Mouse (Mus musculus): Measurements from ENCODE around the gene Zranb1.

Zranb1 gene

DNA sequence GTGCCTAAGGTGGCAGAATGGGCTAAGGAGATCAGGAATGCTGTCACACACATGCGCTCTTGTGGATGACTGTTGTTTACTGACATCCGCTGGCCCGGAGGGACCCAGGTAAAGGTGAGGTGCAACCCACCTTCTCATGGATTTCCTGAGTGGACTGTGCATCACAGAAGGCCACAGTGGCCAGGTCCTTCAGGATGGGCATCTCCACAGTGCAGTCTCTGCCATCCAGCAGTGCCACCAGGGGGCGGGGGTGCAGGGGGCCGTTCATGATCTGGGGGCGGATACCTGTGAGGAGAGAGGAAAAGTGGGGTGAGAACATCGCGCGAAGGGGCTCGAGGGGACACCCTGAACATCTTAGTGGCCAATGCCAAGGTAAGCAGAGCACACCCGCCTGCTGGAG lies 68.1 kb downstream of the Zranb1 start:
- DNase-seq (ENCODE audit: low read depth, low spot score), result no peak

- no peak for DNase-seq (ENCODE audit: low read depth, low spot score)
These were observed 70.4 kb downstream of the Zranb1 start for GRCm38 (mm10) chr7:133001388-133001787.

GRCm38 (mm10) chr7:133002271-133002670 lies 71.3 kb downstream of the Zranb1 start:
- DNase-seq (ENCODE audit: low read depth, low spot score), result no peak

DNA sequence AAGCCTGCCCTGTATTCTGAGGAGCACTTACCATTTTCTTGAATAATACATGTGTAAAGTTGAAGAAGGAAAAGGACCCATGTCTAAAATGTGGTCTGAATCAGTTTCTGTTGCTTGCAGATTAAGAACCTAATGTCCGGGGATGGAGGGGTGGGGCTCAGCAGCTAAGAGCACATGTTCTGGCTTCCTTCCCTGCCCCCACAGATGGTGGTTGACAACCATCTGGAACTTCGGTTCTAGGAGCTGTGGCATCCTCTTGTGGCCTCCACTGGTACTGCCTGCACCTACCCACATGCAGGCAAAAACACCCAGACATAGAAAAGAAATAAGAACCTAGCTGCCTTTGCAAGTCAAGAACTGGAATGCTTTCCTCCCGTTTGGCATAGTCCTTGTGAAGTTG lies 72.5 kb downstream of the Zranb1 start:
- DNase-seq (ENCODE audit: low read depth, low spot score), result peak; percentile 50

DNA sequence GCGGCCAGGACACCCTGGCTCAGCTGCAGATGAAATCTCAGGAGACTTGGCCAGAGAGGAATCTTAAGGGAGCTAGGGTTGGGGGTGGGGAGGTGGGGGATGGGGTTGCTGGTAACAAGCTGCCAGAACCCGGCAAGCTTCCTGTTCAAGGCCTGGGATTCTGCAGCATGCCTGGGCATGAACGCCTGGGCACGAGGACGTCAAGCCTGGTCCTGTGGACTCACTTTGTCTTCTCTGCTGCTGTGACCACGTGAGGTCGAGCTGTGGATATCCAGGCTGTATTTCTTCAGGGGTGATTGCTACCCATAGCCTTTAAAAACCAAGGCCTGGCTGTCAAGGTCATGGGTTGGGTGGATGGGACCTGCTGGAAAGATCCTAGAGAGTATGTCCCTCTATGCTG lies 74.8 kb downstream of the Zranb1 start:
- no peak for DNase-seq (ENCODE audit: low read depth, low spot score)

DNA sequence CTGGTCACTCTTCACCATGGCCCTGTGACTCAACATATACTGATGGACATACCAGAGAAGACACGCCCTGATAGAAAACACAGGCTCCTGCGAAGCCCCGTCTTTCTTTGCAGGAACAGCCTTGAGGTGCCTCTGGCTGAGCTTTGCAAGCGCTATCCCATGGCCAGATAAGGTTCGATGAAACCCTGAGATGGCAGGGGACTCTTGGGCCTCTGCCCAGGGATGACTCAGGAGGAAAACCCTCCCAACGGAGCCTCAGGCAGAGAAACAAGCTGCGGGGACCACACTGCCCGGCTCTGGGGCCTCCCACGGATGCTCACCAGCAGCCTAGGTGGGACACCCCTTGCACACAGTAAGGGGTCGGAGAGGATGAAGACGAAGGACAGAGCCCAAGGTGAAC lies 76.4 kb downstream of the Zranb1 start:
- DNase-seq (ENCODE audit: low read depth, low spot score), result no peak

GRCm38 (mm10) chr7:133008663-133009062 lies 77.7 kb downstream of the Zranb1 start:
- no peak for DNase-seq (ENCODE audit: low read depth, low spot score)

DNA sequence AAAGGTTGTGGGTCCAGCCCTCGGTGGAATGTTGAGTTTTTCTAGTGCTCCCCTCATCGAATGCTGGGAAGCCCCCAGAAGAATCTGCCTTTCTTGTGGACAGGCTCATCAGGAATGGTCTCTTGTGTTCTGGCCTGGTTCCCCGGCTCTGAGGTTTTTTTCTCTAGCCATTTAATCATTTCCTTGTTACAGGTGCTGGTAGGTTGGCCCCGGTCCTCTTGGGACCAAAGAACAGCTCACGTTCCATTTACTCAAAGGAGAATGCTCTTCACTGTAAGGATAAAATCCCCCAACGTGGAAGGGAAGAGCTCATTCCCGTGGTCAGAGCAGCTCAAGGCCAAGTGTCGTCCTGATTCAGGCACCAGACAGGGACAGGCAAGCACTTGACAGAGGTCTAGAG lies 78.7 kb downstream of the Zranb1 start:
- DNase-seq (ENCODE audit: low read depth, low spot score), result no peak

GRCm38 (mm10) chr7:133010477-133010876 lies 79.5 kb downstream of the Zranb1 start:
- DNase-seq (ENCODE audit: low read depth, low spot score), result no peak

- DNase-seq (ENCODE audit: low read depth, low spot score), result no peak
These were observed 80.2 kb downstream of the Zranb1 start for GRCm38 (mm10) chr7:133011191-133011590.

- DNase-seq (ENCODE audit: low read depth, low spot score), result no peak
These were observed 80.7 kb downstream of the Zranb1 start for GRCm38 (mm10) chr7:133011611-133012010.

DNA sequence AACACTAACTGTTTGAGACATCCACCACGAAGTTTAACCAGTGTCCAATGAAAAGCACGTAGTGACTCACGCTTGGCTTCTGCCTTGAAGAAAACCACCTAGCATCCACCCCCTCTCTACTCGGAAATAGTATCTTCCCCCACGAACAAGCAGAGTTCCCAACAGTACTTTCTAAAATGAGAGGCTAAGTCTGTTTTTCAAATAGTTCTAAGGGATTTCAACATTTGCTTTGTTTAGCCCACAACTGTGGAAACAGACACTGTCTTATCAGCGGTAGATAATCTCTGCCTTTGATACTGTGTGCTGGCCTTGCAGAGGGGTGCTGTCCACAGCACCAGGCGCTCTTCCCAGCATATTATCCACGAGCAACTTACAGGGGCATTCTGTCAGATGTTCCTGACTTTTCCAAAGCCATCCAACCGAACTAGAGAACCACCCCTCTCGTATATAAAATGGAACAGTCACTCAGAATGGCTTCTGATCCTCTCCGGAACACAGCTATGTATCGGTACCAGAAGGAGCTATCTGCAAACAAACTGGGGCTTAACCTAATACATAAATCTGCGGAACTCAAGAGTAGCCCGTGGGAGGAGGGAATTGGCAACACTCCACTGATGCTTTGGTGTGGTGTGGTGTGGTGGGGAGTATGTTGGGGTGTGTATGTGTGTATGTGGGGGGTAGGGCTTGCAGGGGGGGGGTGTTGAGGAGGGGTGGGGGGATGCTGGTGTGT lies 81.9 kb downstream of the Zranb1 start:
- DNase-seq (ENCODE audit: low read depth, low spot score), result no peak

DNA sequence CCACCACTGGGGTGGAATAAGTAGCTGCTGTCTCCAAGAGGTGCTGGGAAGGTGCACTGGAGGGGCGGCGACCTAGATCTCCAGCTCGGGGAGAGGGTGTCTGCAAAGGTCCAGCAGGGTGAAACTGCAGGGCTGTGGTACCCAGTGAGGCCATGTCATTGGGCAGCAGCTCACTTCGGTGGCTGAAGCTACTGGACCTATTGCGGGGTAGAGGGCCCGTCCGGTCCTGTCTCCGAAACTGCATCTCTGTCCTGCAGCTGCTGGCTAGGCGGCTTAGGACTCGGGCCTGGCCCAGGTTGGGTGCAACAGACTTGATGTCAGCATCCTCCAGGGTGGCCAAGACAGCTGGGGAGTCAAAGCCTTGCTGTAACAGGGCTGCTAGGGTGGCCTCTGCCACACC lies 83.0 kb downstream of the Zranb1 start:
- no peak for DNase-seq (ENCODE audit: low read depth, low spot score)

DNA sequence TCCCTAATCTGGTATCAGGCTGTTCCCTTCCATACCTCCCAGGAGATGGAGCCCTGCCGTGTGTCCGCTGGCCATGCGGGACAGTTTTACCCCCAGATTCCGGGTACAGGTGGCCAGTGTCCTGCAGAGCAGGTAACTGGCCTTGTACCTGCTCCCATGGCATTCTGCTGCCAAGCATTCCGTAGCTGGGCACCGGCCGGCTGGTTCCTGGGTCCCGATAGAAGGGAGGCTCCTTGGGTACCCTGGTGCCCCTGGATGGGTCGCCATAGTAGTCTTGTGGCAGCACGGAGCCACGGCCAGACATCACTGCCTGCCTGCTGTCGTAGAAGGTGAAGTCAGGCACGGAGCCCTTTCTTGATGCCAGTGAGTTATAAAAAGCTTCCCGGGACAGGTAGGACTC lies 83.7 kb downstream of the Zranb1 start:
- no peak for DNase-seq (ENCODE audit: low read depth, low spot score)

GRCm38 (mm10) chr7:133015416-133016070 lies 84.6 kb downstream of the Zranb1 start:
- no peak for DNase-seq (ENCODE audit: low read depth, low spot score)

- DNase-seq (ENCODE audit: low read depth, low spot score), result no peak
These were observed 88.0 kb downstream of the Zranb1 start for GRCm38 (mm10) chr7:133018961-133019360.

GRCm38 (mm10) chr7:133019481-133020020 lies 88.6 kb downstream of the Zranb1 start:
- no peak for DNase-seq (ENCODE audit: low read depth, low spot score)

- DNase-seq (ENCODE audit: low read depth, low spot score), result no peak
These were observed 93.8 kb downstream of the Zranb1 start for GRCm38 (mm10) chr7:133024694-133025093.

DNA sequence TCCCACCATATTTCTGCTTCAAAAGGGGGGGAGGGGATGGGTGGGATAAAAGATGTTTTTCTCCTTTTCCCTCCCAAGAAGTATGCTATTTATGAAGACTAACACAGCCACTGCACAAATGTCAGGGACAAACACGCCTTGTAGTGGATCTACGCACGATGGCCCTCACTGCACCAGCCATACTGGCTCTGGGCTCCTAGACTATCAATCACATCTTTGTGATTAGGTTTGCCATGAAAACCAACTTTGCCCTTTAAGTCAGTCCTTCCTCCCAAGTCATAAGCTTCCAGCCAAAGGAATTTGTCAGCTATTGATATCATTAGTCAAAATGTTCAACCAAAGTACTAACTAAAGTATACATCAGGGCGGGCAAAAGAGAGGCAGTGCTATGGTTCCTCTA lies 97.0 kb downstream of the Zranb1 start:
- no peak for DNase-seq (ENCODE audit: low read depth, low spot score)

DNA sequence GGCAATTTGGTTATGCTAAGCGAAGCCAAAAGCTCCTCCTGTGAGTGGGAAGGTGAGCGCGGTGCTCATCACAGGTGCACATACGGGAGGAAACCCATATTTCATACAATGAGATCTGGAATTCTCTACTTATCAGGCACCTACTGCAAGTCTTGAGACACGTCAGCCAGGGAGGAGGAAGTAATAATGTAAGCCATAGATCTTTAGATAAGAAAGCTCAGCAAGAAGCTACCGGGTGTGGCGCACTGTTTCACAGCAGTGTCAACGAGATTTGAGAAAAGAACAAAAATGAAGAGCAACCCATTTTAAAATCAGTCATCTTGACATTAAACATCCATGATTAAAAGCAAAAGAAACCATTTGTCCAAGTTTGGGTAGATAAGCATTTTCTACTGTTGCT lies 98.1 kb downstream of the Zranb1 start:
- no peak for DNase-seq (ENCODE audit: low read depth, low spot score)

DNA sequence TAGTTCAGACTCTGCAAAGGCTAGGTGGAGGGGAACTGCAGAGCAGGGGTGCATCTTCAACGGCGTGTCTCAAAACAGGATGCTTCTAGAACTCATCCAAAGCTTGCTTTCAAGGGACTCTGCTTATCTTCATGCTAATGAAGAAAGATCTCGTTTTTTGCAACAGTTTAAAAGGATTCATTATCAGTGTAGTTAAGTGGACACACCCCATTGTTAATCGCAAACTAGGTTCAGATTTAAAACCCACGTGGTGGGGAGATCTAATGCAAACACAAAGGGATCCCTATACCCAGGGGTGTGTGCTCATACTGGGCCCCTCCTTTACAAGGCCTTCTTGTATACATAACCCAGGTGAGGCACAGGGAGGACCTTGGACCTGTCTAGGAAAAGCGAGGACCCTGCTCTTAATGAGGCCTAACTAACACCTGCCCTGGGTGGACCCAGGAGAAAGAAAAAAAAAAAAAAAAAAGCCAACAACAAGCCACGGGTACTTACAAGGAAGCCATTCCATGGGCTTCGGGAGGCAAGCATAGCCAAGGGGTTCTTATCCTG lies 98.6 kb downstream of the Zranb1 start:
- no peak for DNase-seq (ENCODE audit: low read depth, low spot score)

- peak; percentile 81 for DNase-seq (ENCODE audit: low read depth, low spot score)
These were observed 101.8 kb downstream of the Zranb1 start for GRCm38 (mm10) chr7:133032589-133033203.
